Mouse (Mus musculus): Measurements from ENCODE around the gene Ulk4. TPM values are rescaled to one million over a fixed set of nuclear protein-coding genes. Genes with fewer than 3 reads are reported as not detected.

The Ulk4 gene
- polyA plus RNA-seq, 1 experiment = 2.9 TPM

- WGBS = 91% methylated on average over 4 of the region's 4 CpGs
- TF ChIP-seq CTCF (IDR thresholded peaks at IDR 0.05; ENCODE audit: borderline replicate concordance, control insufficient read depth, extremely low read depth, insufficient read depth, low read length, poor library complexity) = no peak
- TF ChIP-seq POLR2A (IDR thresholded peaks at IDR 0.05; ENCODE audit: control insufficient read depth, extremely low read depth, insufficient read depth, low read length, poor library complexity) = no peak
- Histone ChIP-seq H3K4me3 (ENCODE audit: control insufficient read depth, insufficient read depth, low read length) (no peak overlapping the region), H3K4me1 (replicated peaks; ENCODE audit: control insufficient read depth, insufficient read depth, low read length) (no peaks in the 10 kb centered on the region), H3K27me3 (ENCODE audit: control insufficient read depth, insufficient read depth, low read length) (no peaks in the 10 kb centered on the region), H3K27ac (ENCODE audit: control insufficient read depth, insufficient read depth, low read length) (no peak overlapping the region), H3K36me3 (ENCODE audit: control insufficient read depth, insufficient read depth, low read length) (no peaks in the 10 kb centered on the region)
- DNase-seq = no peak
Measured at GRCm38 (mm10) chr9:121038396-121038795, 238.6 kb downstream of the Ulk4 start.

GRCm38 (mm10) chr9:121037975-121038374, 239.0 kb downstream of the Ulk4 start:
- DNase-seq = no peak
- Histone ChIP-seq H3K27me3 (ENCODE audit: control insufficient read depth, insufficient read depth, low read length) (no peaks in the 10 kb centered on the region), H3K4me1 (replicated peaks; ENCODE audit: control insufficient read depth, insufficient read depth, low read length) (no peaks in the 10 kb centered on the region), H3K27ac (ENCODE audit: control insufficient read depth, insufficient read depth, low read length) (no peak overlapping the region), H3K36me3 (ENCODE audit: control insufficient read depth, insufficient read depth, low read length) (no peaks in the 10 kb centered on the region), H3K4me3 (ENCODE audit: control insufficient read depth, insufficient read depth, low read length) (no peak overlapping the region)
- WGBS = 95% methylated on average over 5 of the region's 5 CpGs
- TF ChIP-seq CTCF (IDR thresholded peaks at IDR 0.05; ENCODE audit: borderline replicate concordance, control insufficient read depth, extremely low read depth, insufficient read depth, low read length, poor library complexity) (no peak), POLR2A (IDR thresholded peaks at IDR 0.05; ENCODE audit: control insufficient read depth, extremely low read depth, insufficient read depth, low read length, poor library complexity) (no peak)

- H3K36me3 ChIP-seq (ENCODE audit: control insufficient read depth, insufficient read depth, low read length) = no peaks in the 10 kb centered on the region
- WGBS = 89% methylated on average over 6 of the region's 6 CpGs
- H3K4me3 ChIP-seq (ENCODE audit: control insufficient read depth, insufficient read depth, low read length) = no peak overlapping the region
- no peak overlapping the region for H3K27ac ChIP-seq (ENCODE audit: control insufficient read depth, insufficient read depth, low read length)
- H3K4me1 ChIP-seq (replicated peaks; ENCODE audit: control insufficient read depth, insufficient read depth, low read length) = no peaks in the 10 kb centered on the region
- TF ChIP-seq POLR2A (IDR thresholded peaks at IDR 0.05; ENCODE audit: control insufficient read depth, extremely low read depth, insufficient read depth, low read length, poor library complexity) = no peak
- no peak for DNase-seq
- H3K27me3 ChIP-seq (ENCODE audit: control insufficient read depth, insufficient read depth, low read length) = no peaks in the 10 kb centered on the region
Measured at GRCm38 (mm10) chr9:121035296-121035695, 241.7 kb downstream of the Ulk4 start.

DNA sequence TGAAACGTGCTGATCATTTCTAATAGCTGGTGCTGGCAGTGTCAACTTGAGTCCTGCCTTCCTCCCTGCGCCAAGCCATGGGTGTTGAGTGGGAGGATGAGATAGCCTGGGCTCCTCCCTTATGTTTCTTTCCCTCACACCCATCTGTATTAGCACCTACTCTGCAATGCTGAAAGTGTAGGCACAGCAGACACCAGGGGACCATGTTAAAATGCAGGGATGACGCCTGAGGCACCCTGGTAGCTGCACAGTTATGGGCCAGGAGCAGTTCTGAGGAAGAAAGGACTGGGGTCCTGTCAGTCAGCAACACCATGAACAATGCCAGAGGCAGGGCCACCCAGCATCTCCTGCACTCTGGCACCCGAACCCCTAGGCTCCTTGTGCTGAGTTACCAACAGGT, 243.4 kb downstream of the Ulk4 start:
- Histone ChIP-seq H3K4me1 (replicated peaks; ENCODE audit: control insufficient read depth, insufficient read depth, low read length) (peaks cover 2% of the 10 kb centered on the region; the same call in 1 of the 2 replicates), H3K27me3 (ENCODE audit: control insufficient read depth, insufficient read depth, low read length) (no peaks in the 10 kb centered on the region), H3K36me3 (ENCODE audit: control insufficient read depth, insufficient read depth, low read length) (no peaks in the 10 kb centered on the region), H3K4me3 (ENCODE audit: control insufficient read depth, insufficient read depth, low read length) (no peak overlapping the region), H3K27ac (ENCODE audit: control insufficient read depth, insufficient read depth, low read length) (no peak overlapping the region)
- TF ChIP-seq CTCF (IDR thresholded peaks at IDR 0.05; ENCODE audit: borderline replicate concordance, control insufficient read depth, extremely low read depth, insufficient read depth, low read length, poor library complexity) = no peak
- TF ChIP-seq POLR2A (IDR thresholded peaks at IDR 0.05; ENCODE audit: control insufficient read depth, extremely low read depth, insufficient read depth, low read length, poor library complexity) = no peak
- DNase-seq = no peak
- WGBS = 86% methylated on average over 4 of the region's 4 CpGs

GRCm38 (mm10) chr9:121032322-121032964, 244.6 kb downstream of the Ulk4 start:
- no peak for DNase-seq
- Histone ChIP-seq H3K4me3 (ENCODE audit: control insufficient read depth, insufficient read depth, low read length) (no peak overlapping the region), H3K27ac (ENCODE audit: control insufficient read depth, insufficient read depth, low read length) (no peak overlapping the region), H3K4me1 (replicated peaks; ENCODE audit: control insufficient read depth, insufficient read depth, low read length) (peaks cover 2% of the 10 kb centered on the region; the same call in 1 of the 2 replicates), H3K27me3 (ENCODE audit: control insufficient read depth, insufficient read depth, low read length) (no peaks in the 10 kb centered on the region), H3K36me3 (ENCODE audit: control insufficient read depth, insufficient read depth, low read length) (no peaks in the 10 kb centered on the region)
- 88% methylated on average over 10 of the region's 10 CpGs for WGBS
- TF ChIP-seq POLR2A (IDR thresholded peaks at IDR 0.05; ENCODE audit: control insufficient read depth, extremely low read depth, insufficient read depth, low read length, poor library complexity) = no peak

- H3K4me1 ChIP-seq (replicated peaks; ENCODE audit: control insufficient read depth, insufficient read depth, low read length) = peaks cover 2% of the 10 kb centered on the region; the same call in 1 of the 2 replicates
- H3K36me3 ChIP-seq (ENCODE audit: control insufficient read depth, insufficient read depth, low read length) = no peaks in the 10 kb centered on the region
- DNase-seq = no peak
- H3K27me3 ChIP-seq (ENCODE audit: control insufficient read depth, insufficient read depth, low read length) = no peaks in the 10 kb centered on the region
- H3K4me3 ChIP-seq (ENCODE audit: control insufficient read depth, insufficient read depth, low read length) = no peak overlapping the region
- H3K27ac ChIP-seq (ENCODE audit: control insufficient read depth, insufficient read depth, low read length) = no peak overlapping the region
- TF ChIP-seq CTCF (IDR thresholded peaks at IDR 0.05; ENCODE audit: borderline replicate concordance, control insufficient read depth, extremely low read depth, insufficient read depth, low read length, poor library complexity) (no peak), POLR2A (IDR thresholded peaks at IDR 0.05; ENCODE audit: control insufficient read depth, extremely low read depth, insufficient read depth, low read length, poor library complexity) (no peak)
- WGBS = 94% methylated on average over 10 of the region's 10 CpGs
Measured at GRCm38 (mm10) chr9:121030949-121031348, 246.0 kb downstream of the Ulk4 start.

DNA sequence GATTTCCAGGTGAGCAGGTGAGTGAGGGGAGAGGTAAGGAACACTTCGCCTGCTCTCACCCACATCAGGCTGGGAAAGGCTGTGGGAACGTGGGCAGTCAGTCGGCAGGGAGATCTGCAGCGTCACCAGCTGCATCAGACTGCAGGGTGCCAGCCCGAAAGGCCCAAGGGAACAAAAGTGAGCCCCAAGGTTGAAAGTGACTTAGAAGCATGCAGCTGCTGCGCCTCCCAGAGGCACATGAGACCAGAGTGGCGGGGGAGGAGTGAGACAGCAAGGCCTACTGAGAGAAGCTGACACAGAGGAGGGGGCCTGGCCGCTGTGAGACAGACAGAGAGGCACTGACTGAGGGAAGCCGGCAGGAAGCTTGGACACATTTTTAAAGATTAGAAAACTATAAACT, 247.2 kb downstream of the Ulk4 start:
- DNase-seq = no peak
- H3K4me1 ChIP-seq (replicated peaks; ENCODE audit: control insufficient read depth, insufficient read depth, low read length) = peaks cover 2% of the 10 kb centered on the region; the same call in 1 of the 2 replicates
- no peaks in the 10 kb centered on the region for H3K36me3 ChIP-seq (ENCODE audit: control insufficient read depth, insufficient read depth, low read length)
- no peak overlapping the region for H3K27ac ChIP-seq (ENCODE audit: control insufficient read depth, insufficient read depth, low read length)
- 84% methylated on average over 9 of the region's 9 CpGs for WGBS
- no peak for TF ChIP-seq POLR2A (IDR thresholded peaks at IDR 0.05; ENCODE audit: control insufficient read depth, extremely low read depth, insufficient read depth, low read length, poor library complexity)
- TF ChIP-seq CTCF (IDR thresholded peaks at IDR 0.05; ENCODE audit: borderline replicate concordance, control insufficient read depth, extremely low read depth, insufficient read depth, low read length, poor library complexity) = no peak
- no peaks in the 10 kb centered on the region for H3K27me3 ChIP-seq (ENCODE audit: control insufficient read depth, insufficient read depth, low read length)
- H3K4me3 ChIP-seq (ENCODE audit: control insufficient read depth, insufficient read depth, low read length) = no peak overlapping the region

Data from thymus, adult 2 months (tissue).